Mouse (Mus musculus): Measurements from ENCODE around the gene Il21r. TPM values are rescaled to one million over a fixed set of nuclear protein-coding genes. Genes with fewer than 3 reads are reported as not detected.

Gene Il21r
- under 1 TPM; 0.44 to 0.54 TPM for total RNA-seq (2021)

GRCm38 (mm10) chr7:125603185-125603631 is at the start of gene Il21r:
TSS of gene Il21r (plus strand) at chr7:125603429.
- intact Hi-C loops (cut with DNase I): no loop called here
- no peak for DNase-seq

- intact Hi-C loops (cut with DNase I): loop anchor here (2.0 kb wide), 1 partner anchor 63 kb away; the partner anchor contains the start of gene Nsmce1
- no peak for DNase-seq
Observed at GRCm38 (mm10) chr7:125553653-125554428, 49.4 kb upstream of the Il21r start.

GRCm38 (mm10) chr7:125554456-125555114 is 48.6 kb upstream of the Il21r start:
- peak in 1 of 2 experiments; percentile 4 for DNase-seq
- intact Hi-C loops (cut with DNase I): no loop called here

GRCm38 (mm10) chr7:125555351-125555872 is 47.8 kb upstream of the Il21r start:
- intact Hi-C loops (cut with DNase I): no loop called here

GRCm38 (mm10) chr7:125556096-125556495 is 47.1 kb upstream of the Il21r start:
- intact Hi-C loops (cut with DNase I): no loop called here
- DNase-seq: no peak

More at GRCm38 (mm10) chr7:125555351-125555872, 47.8 kb upstream of the Il21r start:
- DNase-seq: peak in 1 of 2 experiments; percentile 26

GRCm38 (mm10) chr7:125556865-125557264 is 46.4 kb upstream of the Il21r start:
- DNase-seq: peak in 1 of 2 experiments; percentile 19
- intact Hi-C loops (cut with DNase I): no loop called here

- intact Hi-C loops (cut with DNase I): no loop called here
Observed at GRCm38 (mm10) chr7:125558401-125558945, 44.8 kb upstream of the Il21r start.

GRCm38 (mm10) chr7:125558997-125559396 is 44.2 kb upstream of the Il21r start:
- no peak for DNase-seq
- intact Hi-C loops (cut with DNase I): no loop called here

More at GRCm38 (mm10) chr7:125558401-125558945, 44.8 kb upstream of the Il21r start:
- DNase-seq: peak in 1 of 2 experiments; percentile 3

GRCm38 (mm10) chr7:125559537-125559936 is 43.7 kb upstream of the Il21r start:
- intact Hi-C loops (cut with DNase I): no loop called here
- DNase-seq: peak; percentile 58 to 60

GRCm38 (mm10) chr7:125560146-125560785 is 43.0 kb upstream of the Il21r start:
- DNase-seq: peak; percentile 64 to 66
- intact Hi-C loops (cut with DNase I): loop anchor here (2.0 kb wide), 1 partner anchor 17 kb away; no protein-coding TSS in a partner anchor

- intact Hi-C loops (cut with DNase I): loop anchor here (2.0 kb wide), 1 partner anchor 16 kb away; no protein-coding TSS in a partner anchor
- DNase-seq: peak; percentile 89 to 91
Observed at GRCm38 (mm10) chr7:125561085-125561690, 42.0 kb upstream of the Il21r start.

- DNase-seq: no peak
- intact Hi-C loops (cut with DNase I): no loop called here
Observed at GRCm38 (mm10) chr7:125562413-125562812, 40.8 kb upstream of the Il21r start.

GRCm38 (mm10) chr7:125563093-125563492 is 40.1 kb upstream of the Il21r start:
- DNase-seq: no peak
- intact Hi-C loops (cut with DNase I): no loop called here

GRCm38 (mm10) chr7:125564316-125565024 is 38.8 kb upstream of the Il21r start:
- no peak for DNase-seq
- intact Hi-C loops (cut with DNase I): no loop called here

GRCm38 (mm10) chr7:125565516-125566285 is 37.5 kb upstream of the Il21r start:
- DNase-seq: no peak
- intact Hi-C loops (cut with DNase I): no loop called here

GRCm38 (mm10) chr7:125566420-125566819 is 36.8 kb upstream of the Il21r start:
- no peak for DNase-seq
- intact Hi-C loops (cut with DNase I): no loop called here

GRCm38 (mm10) chr7:125568888-125569287 is 34.3 kb upstream of the Il21r start:
- no peak for DNase-seq
- intact Hi-C loops (cut with DNase I): no loop called here

GRCm38 (mm10) chr7:125571891-125572290 is 31.3 kb upstream of the Il21r start:
- intact Hi-C loops (cut with DNase I): no loop called here
- no peak for DNase-seq

- no peak for DNase-seq
- intact Hi-C loops (cut with DNase I): no loop called here
Observed at GRCm38 (mm10) chr7:125572737-125573136, 30.5 kb upstream of the Il21r start.

Data from heart, postnatal 36 days (tissue).